ENCODE assay signal across 17 mouse cellular contexts in the genomic region with DNA sequence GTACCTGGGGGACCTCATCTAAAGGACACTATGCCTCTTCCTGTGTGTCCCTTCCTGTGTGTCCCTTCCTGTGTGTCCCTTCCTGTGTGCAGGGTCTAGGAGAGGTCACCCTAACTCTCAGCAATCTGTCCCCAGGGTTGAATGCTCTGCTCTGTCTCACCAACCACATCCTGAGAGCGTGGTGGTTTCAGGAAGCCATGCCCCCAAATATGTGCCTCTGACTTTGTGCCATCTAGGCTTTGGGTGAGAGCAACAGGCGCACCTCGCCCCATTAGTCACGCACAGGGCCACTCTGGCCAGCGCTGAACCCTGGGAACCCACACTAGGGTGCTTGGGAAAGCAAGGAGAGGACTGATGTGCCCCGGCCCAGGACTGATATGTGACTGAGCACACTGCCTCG. TPM values are rescaled to one million over a fixed set of nuclear protein-coding genes. Genes with fewer than 3 reads are reported as not detected.
A peak's percentile ranks its signal among the peaks of the same experiment; 100 is the strongest.
DNase-seq lines count a peak whose midpoint lies in the region; ATAC-seq and TF ChIP-seq lines count a peak whose summit lies in the region.
"Had no signal": no experiment of that assay in that cellular context is flagged by ENCODE, and none has a peak within 500 bp of the region (broad histone marks: within the 10 kb centered on the region; RNA-seq: fewer than 3 reads in every experiment).

No protein-coding gene starts in this region.

- no peaks in the 10 kb centered on the region for H3K27me3 ChIP-seq in lung, postnatal 0 days (replicated peaks; ENCODE audit: insufficient read depth, low read length)
- H3K27me3 ChIP-seq in limb, embryonic 10.5 days (ENCODE audit: low read depth, poor library complexity, severe bottlenecking), result no peaks in the 10 kb centered on the region
- H3K27me3 ChIP-seq: liver, embryonic 15.5 days; Patski had no signal

- no peaks in the 10 kb centered on the region for H3K4me1 ChIP-seq in lung, postnatal 0 days (ENCODE audit: insufficient read depth, low read depth, low read length)
- H3K4me1 ChIP-seq in limb, embryonic 10.5 days, result peaks cover 16% of the 10 kb centered on the region

- no peak for DNase-seq in lung, postnatal 0 days (ENCODE audit: low spot score)
- no peak for DNase-seq in lung, postnatal 36 days
- peak; percentile 42 to 52 for DNase-seq in CD8-positive naive resting alpha-beta T cell, adult 2 months (ENCODE audit: low read depth in 2 of 2, low spot score in 2 of 2)
- DNase-seq in limb, embryonic 10.5 days (ENCODE audit: low spot score), result no peak
- peak; percentile 36 for DNase-seq in thymus, postnatal 25 days
- no peak for DNase-seq in cerebellum, postnatal 14 days
- no peak for DNase-seq in left cerebral cortex, postnatal 14 days (ENCODE audit: low spot score in 2 of 2)
- DNase-seq in adrenal gland, postnatal 4 days (ENCODE audit: low spot score in 2 of 2), result no peak
- DNase-seq: cerebellum, adult 8-10 months; gastrocnemius, postnatal 36 days; kidney, postnatal 10 days; layer of hippocampus, adult 9-11 months; left cerebral cortex, postnatal 4 days had no signal

- no peak for TF ChIP-seq EP300 in lung, postnatal 0 days (IDR thresholded peaks at IDR 0.05)

- H3K27ac ChIP-seq in lung, postnatal 0 days (ENCODE audit: low read length), result no peak overlapping the region
- 0 out of 2 replicates have a peak overlapping the region, but pooled peaks have one; percentile 50 for H3K27ac ChIP-seq in limb, embryonic 10.5 days
- H3K27ac ChIP-seq: liver, embryonic 15.5 days; macrophage had no signal

- 83% methylated on average over 7 of the region's 7 CpGs for WGBS in lung, postnatal 0 days
- 92% methylated on average over 7 of the region's 7 CpGs for WGBS in limb, embryonic 10.5 days

- no peak overlapping the region for H3K9ac ChIP-seq in lung, postnatal 0 days (replicated peaks; ENCODE audit: low read depth)
- H3K9ac ChIP-seq: liver, embryonic 15.5 days had no signal

- H3K9me3 ChIP-seq in lung, postnatal 0 days (ENCODE audit: low read length), result no peaks in the 10 kb centered on the region
- H3K9me3 ChIP-seq in limb, embryonic 10.5 days (replicated peaks), result no peaks in the 10 kb centered on the region
- H3K9me3 ChIP-seq: liver, embryonic 15.5 days had no signal

- no peaks in the 10 kb centered on the region for H3K36me3 ChIP-seq in lung, postnatal 0 days (ENCODE audit: insufficient read depth, low read length)
- no peaks in the 10 kb centered on the region for H3K36me3 ChIP-seq in limb, embryonic 10.5 days
- H3K36me3 ChIP-seq: liver, embryonic 15.5 days had no signal

- 0 out of 2 replicates have a peak, but pooled peaks have one; percentile 22 for ATAC-seq in lung, postnatal 0 days
- ATAC-seq: Patski had no signal

- no peak for TF ChIP-seq CTCF in lung, postnatal 0 days (IDR thresholded peaks at IDR 0.05)

- no peak overlapping the region for H3K4me2 ChIP-seq in lung, postnatal 0 days (replicated peaks; ENCODE audit: low read depth, low read length)
- H3K4me2 ChIP-seq: liver, embryonic 15.5 days had no signal

- H3K4me3 ChIP-seq in lung, postnatal 0 days (ENCODE audit: low read depth, low read length), result no peak overlapping the region
- no peak overlapping the region for H3K4me3 ChIP-seq in limb, embryonic 10.5 days
- H3K4me3 ChIP-seq: erythroblast, embryonic 14.5 days; liver, embryonic 15.5 days had no signal

- intact Hi-C loops in left cerebral cortex, postnatal 14 days (cut with DNase I), result no loop called here

RNA-seq across cellular contexts. Expression of a gene that starts 23.9 kb away (rescaled TPM):
- 1.1 and 1.6 TPM in 2 replicates for polyA plus RNA-seq in lung, postnatal 0 days (2015; fragmentation: Nextera tagmentation; extraction: Ambion mirVana)
- 0.70 and 0.99 TPM in 2 replicates for polyA plus RNA-seq in limb, embryonic 10.5 days (2016; fragmentation: Nextera tagmentation; extraction: Ambion mirVana)
- total RNA-seq in left cerebral cortex, postnatal 14 days (2021), result under 1 TPM in 1 of 2 experiments, not detected in 1; 0.36 TPM
- total RNA-seq in adrenal gland, postnatal 4 days (2021), result 10 to 100 TPM in 1 of 2 experiments, 1 to 10 TPM in 1; 1.3 to 12.9 TPM
- total RNA-seq: gastrocnemius, postnatal 36 days had no signal
- polyA plus RNA-seq: erythroblast, embryonic 14.5 days; Patski had no signal

Comparison
In these comparisons a context has a peak if more than half of its experiments do, and no peak if none do; other contexts are left out.
1. DNase-seq: peak in CD8-positive naive resting alpha-beta T cell, adult 2 months (2 of 2) and thymus, postnatal 25 days (single experiment); none in lung, postnatal 0 days (single experiment), lung, postnatal 36 days (single experiment), limb, embryonic 10.5 days (single experiment), cerebellum, postnatal 14 days (0 of 2), left cerebral cortex, postnatal 14 days (0 of 2) and adrenal gland, postnatal 4 days (0 of 2).